Mouse (Mus musculus) kidney, postnatal 4 days (tissue): ENCODE results near the gene Zzz3.
"Not testable (repeated sequence)": the region's sequence is repeated elsewhere in the genome, so short reads cannot be mapped to it uniquely, and the experiment has no call there.

Source experiments
- DNase-seq, 2 experiments: peaks; one replicate each; pipeline ENCODE4 v3.0.0; 2021; ENCODE audit warnings: mixed read lengths in 2 of 2

Gene Zzz3

DNA sequence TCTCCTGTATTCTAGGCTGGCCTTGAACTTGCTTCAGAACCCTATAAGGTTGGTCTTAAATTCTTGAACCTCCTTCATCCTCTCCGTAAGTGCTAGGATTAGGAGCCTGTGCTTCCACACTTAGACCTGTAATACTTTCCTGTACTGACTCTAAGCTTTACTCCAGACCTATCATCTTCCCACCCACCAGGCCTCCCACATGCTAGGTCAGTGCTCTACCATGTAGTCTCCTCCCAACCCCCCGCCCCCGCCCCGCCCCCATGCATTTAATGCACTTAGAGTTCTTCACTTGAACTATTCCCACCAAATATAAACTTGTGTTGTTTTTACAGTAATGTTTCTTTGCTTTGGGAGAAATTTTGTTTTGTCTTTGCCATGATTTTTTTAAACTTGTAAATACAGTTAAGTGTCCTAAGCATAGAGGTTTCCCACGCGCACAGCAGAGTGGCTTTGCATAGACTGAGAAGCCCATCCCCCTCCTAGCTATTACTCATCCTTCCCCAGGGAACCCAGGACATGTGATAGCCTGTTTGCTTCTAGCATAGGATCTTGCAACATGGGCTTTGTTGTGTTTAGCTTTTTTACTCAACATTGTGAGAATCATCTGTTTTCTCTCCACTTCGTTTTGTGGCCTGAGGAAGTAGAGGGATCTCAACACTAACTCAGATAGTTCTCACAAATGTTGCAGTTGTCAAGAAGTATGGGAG lies 6.8 kb downstream of the Zzz3 start:
- DNase-seq: peak; percentile 32 to 58

DNA sequence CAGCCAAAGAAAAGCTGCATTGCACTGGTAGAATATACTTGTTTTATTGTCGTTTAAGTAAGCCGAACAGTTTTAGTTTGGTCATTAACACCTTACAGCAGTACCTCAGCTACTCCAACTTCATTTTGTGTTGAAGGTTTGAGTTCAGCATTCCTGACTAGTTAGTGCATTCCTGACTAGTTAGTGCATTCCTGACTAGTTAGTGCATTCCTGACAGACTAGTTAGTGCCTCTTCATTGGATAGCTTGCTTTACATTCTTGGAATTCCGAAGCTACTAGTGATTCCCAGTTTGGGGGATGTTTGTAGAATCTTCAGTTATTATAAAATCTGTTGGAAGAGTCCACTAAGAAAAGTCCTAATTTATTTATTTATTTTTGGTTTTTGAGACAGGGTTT lies 7.4 kb downstream of the Zzz3 start:
- DNase-seq: no peak

DNA sequence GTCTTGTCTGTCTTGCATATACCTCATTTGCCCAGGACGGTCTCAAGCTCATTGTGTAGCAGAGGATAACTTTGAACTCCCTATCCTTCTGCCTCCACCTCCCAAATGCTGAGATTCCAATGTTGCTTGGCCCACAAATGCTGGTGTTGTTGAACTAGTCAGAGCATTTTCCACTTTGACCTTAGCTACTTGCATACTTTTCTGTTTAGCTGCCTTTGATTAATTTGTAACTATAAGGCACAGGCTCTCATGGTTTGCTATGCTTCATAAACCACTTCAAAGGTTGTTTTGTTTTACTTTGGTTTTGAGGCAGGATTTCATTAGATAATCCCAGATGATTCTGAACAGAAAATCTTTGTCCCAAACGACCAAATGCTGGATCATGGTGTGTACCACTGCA lies 8.6 kb downstream of the Zzz3 start:
- DNase-seq: no peak

DNA sequence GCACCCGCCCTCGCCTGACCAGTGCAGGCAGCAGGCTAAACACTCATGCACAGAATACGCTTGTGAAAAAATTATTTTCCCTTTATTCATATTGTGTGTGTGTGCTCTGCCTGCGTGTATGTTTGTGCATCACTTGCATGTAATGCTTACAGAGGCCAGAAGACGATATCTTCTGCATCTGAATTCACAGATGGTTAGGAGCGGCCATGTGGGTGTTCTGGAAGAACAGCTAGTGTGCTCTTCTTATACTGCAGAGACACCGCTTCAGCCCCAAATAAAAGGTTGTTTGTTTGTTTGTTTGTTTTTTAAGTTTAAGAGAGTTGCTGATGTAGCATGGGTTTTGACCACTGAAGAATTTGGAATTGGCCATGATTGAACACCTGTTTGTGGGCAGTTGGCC lies 10.1 kb downstream of the Zzz3 start:
- DNase-seq: no peak

DNA sequence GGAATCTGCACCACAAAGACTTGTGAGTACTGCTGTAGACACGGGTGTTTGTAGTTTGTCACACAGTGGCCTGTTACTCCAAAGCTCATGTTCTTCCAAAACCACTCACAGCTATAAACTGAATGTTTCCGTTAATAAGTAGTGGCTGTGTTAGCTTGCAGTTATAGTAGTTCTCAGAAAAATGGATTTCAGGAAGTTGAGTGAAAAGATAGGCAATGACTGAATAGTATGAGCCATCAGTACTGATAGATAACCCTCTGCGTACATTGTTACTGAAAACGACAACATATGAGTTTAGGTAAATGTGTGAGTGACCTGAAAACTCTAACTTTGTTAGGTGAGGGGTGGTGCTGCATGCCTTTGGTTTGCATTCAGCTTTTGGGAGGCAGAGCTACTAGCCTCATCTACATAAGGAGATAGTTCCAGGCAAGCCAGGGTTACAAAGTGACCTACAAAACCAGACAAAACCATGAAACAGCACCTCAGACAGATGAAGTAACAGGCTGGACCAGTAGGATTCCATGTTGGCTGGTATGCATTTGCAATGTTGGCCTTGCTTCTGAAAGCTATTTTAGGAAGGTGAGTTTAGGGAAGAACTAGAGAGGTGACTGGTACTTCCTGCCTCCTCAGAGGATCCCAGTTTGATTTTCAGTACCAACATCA lies 10.8 kb downstream of the Zzz3 start:
- DNase-seq: no peak

DNA sequence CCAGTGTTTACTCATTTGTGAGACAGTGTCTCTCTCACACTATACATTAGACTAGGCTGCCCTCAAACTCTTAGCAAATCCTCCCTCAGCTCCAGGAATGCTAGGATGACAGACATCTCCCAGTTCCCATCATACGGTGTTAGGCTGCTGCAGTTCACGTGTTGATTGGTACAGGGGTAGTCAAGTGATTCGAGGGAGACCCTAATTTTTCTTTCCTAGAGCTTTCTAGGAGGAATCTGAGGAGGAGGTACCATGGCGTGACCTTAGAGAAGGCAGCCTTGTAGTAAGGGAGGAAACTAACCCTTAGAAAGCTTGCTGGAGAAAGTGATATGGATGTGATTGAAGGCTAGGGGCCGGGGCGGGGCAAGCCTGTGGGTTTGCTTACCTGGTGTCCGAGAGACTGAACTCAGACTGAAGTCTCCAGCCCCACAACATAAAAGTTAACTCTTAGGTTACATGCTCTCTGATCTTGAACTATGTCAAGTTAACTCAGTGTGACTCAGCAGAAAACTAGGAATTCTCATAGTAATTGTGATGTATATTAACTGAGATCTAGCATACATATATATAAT lies 15.8 kb downstream of the Zzz3 start:
- DNase-seq: no peak

DNA sequence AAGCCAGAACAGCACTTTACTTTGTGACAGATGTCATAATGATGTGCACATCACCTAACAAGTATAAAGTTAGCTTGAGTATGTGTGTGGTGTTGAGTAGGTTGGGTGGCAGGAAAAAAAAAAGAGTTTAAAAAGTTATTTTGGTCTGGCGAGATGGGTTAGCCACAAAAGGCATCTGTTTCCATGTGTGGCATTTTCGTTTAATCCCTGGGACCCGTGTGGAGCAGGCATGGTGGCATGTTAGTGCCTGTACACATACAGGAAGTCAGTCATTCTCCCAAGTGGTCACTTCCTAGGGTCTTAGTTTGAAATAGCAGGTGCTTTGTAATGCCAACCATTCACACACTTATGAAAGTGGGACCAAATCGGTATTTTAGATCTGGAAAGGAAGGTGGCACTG lies 17.1 kb downstream of the Zzz3 start:
- no peak for DNase-seq

DNA sequence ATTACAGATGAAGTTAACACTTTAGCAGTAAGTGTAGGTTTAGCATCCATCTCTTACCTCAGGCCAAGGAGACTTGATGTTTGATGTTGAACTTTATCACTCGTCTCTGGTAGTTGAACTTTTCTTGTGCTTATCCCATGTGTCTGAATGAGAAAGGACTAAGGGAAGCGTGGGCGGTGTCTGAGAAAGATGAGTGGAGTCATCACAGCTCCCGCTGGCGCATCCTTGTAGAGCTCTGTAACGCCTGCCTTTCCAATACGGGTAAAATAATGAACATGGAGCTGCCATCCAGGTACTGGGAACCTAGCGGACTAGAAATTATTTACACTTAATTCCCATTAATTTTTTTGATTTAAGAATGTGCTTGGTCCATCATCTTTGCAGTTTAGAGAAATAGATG lies 33.7 kb downstream of the Zzz3 start:
- DNase-seq: no peak

DNA sequence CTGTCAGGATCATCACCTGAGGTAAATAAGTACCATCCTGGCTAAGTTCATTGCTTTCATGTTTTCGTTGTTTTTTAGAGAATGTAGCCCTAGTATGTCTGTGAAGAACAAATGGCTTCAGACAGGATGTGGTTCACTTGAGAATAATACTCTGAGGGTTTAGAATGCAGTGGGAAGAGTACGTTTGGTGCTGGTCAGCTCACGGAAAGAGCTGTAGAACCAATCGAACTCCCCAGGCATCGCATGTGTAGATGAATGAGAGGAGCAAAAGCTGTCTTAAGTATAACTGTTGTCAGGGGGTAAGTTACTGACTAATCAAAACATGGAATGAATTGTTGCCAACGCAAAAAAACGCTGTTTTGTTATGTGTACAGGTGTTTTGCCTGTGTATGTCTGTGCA lies 37.4 kb downstream of the Zzz3 start:
- no peak for DNase-seq

DNA sequence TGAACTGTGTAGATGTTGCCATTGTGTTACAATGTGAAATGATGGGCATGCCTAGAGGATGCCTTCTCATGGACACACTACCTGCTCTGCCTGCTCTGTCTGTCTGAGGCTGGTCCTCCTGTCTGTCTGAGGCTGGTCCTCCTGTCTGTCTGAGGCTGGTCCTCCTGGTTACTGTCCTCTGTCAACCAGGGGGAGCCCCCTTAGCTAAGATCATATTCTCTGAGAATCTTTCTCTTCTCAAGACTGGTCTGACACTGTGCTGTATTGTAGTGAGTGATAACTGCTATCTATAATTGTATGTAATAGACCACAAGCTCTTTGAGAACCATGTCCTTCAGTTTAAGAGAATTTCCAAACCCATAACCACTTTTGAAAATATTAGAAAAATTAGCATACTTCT lies 40.3 kb downstream of the Zzz3 start:
- no peak for DNase-seq

DNA sequence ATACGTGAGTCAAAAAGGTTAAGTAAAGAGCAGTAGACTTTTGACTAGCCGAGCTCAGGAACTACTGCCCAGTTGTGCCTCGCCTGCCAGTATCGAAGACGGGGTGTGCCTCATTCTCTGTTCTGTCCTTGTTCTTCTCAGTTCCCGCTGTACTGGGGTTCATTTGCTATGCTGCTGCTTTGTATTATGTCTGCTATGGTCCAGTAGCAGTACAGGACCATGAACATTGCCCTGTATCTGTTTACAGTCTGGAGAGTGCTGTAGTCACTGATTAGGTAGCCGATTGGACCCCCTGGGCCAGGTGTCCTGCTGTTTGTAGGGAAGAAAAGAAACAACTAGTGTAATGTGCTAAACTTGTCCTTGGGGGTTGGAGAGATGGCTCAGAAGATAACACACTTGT lies 42.8 kb downstream of the Zzz3 start:
- peak in 1 of 2 experiments; percentile 11 for DNase-seq

DNA sequence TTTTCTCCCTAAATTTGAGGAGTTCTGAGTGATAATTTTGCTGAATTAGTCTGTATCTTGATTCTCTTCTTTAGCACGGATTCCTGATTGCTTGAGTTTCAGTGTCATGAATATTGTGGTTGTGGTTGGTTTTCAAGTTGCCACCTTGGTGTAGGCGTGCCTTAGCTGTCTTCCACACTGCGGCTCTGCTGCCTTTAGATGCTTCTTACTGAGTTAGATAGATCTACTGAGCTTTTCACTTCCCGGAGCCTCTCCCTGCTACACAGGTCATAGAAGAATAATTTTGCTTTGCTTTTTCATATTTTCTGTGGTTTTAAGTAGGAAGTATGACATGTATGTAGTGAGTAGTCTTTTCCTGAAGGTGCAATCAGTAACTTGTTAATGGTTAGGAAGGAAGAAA lies 47.5 kb downstream of the Zzz3 start:
- no peak for DNase-seq

DNA sequence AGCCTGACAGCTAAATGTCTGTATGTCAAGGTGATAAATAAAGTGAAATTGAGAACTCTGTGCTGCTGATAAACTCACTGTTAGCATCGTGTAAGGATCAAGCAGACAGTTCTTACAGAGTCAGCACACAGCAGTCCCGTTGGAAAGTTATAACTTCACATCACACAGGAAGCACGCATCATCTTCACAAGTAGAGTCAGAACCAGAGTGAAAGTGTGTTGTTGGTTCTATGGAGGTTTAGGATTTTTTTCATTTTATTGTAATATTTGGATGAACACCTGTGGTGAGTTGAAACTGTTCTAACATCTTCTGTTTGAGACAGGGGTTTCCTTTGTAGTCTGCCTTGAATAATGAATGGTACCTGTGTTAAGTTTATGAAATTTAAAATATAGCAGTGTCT lies 48.8 kb downstream of the Zzz3 start:
- DNase-seq: no peak

DNA sequence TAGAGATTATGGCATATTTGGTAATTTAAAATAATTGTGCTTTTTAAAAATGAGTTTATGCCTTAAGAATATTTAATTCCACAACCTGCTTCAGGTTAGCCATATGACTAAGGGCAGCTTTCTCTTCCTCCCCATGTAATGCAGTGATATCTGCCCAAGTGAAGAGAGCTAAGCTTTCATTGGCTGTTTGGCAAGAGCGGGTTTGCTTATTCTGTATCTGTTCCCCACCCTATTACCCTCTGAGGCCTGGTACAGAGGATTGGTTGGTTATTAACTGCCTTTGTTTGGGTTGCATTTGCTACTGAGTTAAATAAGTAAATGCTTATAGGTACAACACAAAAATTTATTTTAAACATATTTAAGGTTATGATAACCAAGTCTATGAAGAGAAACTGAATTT lies 51.7 kb downstream of the Zzz3 start:
- no peak for DNase-seq

DNA sequence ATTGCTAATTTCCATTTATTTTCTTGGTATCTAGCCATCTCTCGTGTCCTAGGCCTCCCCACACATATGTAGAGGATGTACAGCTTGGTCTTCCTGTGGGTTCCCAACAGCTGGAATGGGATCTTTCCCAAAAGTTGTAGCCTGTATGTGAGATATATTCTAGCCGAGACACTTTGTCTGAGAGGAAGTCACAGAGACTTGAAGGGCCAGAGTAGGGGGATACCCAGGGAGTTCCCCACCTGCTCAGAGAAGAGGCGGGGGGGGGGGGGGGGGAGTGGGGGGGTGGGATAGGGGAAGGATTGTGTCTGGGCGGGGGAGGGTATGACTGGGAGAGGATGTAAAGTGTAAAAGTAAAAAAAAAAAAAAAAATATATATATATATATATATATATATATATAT lies 57.9 kb downstream of the Zzz3 start:
- DNase-seq: no peak

DNA sequence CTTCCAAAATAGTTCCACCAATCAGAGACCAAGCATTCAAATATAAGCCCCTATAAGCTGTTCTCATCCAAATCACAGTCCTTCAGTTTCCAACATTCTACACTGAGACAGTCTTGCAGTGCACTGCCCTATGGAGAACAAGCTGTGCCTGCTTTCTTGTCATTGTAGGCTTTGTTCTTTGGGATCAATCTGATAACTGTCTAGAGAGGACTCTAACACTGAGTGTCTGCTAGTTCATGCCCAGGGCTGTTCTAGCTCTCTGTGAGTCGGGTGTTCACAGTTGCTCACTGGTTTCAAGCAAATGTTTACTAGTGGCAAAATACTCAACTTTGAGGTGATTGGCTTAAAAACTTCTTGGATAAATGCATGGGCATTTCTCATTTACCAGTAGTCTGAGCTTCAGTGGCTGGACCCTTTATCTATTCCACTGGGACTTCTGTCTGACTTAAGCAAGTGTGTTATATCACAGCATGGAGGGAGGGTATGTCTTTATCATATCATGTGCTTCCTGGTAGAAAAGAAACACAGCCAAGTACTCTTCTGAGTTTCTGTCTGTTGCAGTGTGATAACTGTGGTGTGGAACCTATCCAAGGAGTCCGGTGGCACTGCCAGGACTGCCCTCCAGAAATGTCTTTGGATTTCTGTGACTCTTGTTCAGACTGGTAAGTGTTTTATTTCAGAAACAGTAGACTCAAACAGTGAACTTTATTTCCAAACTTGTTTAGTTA lies 62.2 kb downstream of the Zzz3 start:
- no peak for DNase-seq

DNA sequence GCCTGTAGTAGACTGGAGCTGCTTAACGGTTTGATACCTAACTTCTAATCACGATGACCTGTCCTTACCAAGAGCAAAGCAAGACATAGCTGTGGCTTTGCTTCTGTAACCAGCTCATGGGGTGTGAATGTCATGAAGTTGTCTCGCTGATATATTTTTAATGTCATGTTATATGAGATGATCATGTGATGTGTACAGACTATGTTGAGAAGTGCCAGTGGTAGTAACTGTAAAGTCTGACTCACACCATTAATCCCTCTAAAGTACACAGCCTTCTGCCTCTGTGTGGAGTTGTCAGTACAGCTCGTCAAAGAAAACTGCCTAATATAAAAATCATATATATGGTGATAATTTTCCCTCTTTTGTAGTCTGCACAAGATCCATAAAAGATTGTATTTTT lies 63.6 kb downstream of the Zzz3 start:
- DNase-seq: not testable (repeated sequence)

DNA sequence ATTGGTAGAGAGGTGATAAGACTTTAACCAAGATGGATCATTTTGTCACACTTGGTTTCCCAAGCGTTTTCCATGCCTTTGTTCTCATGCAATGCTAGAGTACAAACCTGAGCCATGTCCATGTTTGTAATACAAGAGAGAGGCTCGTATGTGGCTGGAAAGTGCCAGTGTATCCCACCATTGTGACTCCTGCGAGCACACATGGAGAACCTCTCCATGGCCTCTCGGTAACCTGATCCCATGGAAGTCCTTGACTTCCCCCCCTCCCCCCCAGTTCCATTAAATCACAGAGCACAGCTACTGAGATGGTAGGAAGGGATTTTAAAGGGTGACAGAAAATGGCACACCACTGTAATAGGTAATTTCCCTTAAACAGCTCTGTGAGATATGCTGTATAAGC lies 65.5 kb downstream of the Zzz3 start:
- DNase-seq: no peak

DNA sequence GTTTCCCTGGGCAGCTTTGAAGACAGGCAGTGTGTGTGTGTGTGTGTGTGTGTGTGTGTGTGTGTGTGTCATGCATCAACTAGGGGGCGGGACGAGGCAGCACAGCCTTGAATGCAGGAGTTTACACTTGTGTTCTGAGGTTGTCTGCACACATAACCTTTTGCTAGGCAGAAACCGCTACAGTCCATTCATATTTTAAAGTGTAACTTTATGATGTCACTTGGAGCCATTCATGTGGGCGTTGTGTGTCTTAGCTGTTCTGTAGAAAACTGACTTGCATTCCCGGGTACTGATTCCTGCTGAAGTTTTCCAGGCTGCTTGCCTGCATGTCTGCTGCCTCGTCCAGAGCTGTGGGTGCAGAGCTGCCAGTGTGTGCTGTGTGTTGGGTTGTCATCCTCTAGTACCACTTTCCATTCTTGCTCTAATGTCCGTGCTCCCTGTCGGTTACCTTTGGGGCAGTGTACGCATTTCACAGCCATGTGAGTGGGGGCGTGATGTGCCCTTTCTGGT lies 66.8 kb downstream of the Zzz3 start:
- no peak for DNase-seq

DNA sequence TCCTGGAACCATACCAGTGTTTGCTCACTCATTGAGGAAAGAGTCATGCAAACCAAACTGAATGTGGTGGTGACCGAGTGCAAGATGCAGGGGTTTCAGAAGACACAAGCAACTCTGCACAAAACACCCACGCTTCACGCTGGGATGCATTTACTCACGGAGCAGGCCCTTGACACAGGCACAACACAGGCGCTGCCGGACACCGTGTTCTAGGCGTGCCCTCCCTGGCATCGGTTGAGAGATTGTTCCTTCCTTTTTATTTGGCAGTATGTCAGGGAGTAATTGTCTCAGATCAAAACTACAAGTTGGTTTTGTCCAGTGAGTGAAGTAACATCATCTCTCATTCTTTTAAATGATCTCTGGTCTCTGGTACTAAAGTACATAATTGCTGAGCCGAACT lies 67.6 kb downstream of the Zzz3 start:
- no peak for DNase-seq

DNA sequence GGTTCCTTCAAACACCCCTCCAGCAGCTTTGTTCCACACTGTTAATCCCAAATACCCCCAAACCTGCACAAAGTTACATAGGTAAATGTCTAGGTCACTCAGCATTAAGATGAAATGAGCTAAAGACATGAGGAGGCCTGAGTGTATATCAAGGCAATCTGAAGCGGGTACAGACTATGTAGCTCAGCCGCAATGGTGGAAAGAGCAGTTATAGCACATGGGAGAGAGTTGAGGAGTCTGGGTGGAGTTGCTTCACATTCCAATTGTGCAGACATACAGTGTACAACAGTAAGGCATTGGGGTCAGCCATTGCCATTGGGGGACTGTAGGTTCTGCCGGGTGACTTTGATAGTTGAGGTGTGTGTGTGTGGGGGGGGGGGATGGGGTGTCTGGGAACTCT lies 69.2 kb downstream of the Zzz3 start:
- DNase-seq: no peak

DNA sequence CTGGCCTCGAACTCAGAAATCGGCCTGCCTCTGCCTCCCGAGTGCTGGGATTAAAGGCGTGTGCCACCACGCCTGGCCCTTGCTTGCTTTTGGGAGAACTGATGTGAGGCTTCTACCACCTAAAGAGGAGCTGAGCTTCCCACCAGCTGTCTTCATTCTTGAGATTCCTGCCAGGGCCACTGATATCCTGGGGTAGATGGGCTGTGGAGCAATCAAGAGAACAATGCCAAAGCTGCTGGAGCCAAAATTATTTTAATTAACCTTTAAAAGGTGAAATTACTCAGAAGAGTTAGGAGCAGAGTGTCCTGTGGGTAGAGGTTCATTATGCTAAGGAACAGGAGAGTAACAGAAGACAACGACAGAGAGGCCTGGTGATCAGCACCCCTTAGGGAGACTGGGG lies 70.1 kb downstream of the Zzz3 start:
- no peak for DNase-seq

DNA sequence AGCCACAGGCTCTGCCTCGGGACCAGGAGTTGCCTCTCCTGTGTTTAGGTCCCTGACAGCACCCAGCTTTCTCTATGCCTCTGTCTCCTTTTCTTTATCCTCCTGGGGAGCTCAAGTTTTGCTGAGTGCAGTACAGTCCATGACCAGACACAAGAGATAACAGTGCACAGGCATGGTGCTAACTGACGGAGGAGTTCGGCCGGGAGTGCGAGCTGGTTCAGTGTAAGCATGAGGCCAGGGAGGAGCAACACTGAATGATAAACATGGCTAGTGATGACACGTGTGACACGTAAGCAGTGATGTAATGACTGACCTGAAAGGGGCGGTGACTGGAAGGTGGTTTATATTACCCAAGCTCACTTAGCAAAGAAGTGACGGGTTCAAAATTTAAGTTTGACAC lies 71.6 kb downstream of the Zzz3 start:
- DNase-seq: no peak

DNA sequence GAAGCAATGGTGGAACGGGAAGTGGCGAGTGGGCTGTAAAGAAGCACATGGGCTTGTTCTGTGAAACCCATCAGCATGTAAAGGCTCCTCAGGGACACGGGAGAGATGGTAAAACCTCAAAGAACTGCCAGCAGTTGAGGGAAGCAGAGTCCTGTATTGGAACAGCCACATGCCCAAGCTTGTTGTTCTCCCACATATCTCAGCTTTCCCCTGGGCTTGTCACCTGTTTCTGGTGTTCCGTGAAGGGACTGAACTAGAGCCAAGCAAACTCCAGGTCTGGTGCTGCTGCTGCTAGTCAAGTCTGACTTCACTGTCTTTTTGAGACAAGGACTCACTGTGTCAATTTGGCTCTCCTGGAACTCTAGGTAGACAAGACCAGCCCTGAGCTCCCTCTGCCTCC lies 72.0 kb downstream of the Zzz3 start:
- no peak for DNase-seq
